Mouse (Mus musculus) splenic B cell, adult 2 months (primary cell): ENCODE results near the gene Shtn1.

Source experiments
- DNase-seq: peaks from one replicate; pipeline ENCODE4 v3.0.0-alpha.2; 2011; ENCODE audit warnings: low read depth, low spot score
- H3K27me3 ChIP-seq: 2 replicates; pipeline ENCODE4 v1.6.1; 2012; ENCODE audit warnings: mild to moderate bottlenecking, low read length, moderate library complexity, mixed read lengths; ENCODE audit not compliant: control insufficient read depth, poor library complexity, insufficient read depth, severe bottlenecking
- H3K36me3 ChIP-seq: 2 replicates; pipeline ENCODE4 v1.6.1; 2012; ENCODE audit warnings: mild to moderate bottlenecking, low read length, moderate library complexity, mixed read lengths; ENCODE audit not compliant: control insufficient read depth, poor library complexity, insufficient read depth, severe bottlenecking

The Shtn1 gene

GRCm38 (mm10) chr19:59066115-59066514, 9.8 kb downstream of the Shtn1 start:
- DNase-seq: no peak
- Histone ChIP-seq H3K27me3 (no peaks in the 10 kb centered on the region), H3K36me3 (no peaks in the 10 kb centered on the region)

GRCm38 (mm10) chr19:59064616-59065015, 11.3 kb downstream of the Shtn1 start:
- H3K27me3 ChIP-seq: no peaks in the 10 kb centered on the region
- DNase-seq: no peak
- H3K36me3 ChIP-seq: no peaks in the 10 kb centered on the region

- DNase-seq: no peak
- Histone ChIP-seq H3K27me3 (no peaks in the 10 kb centered on the region), H3K36me3 (no peaks in the 10 kb centered on the region)
Observed at GRCm38 (mm10) chr19:59063568-59063967, 12.3 kb downstream of the Shtn1 start.

- no peaks in the 10 kb centered on the region for H3K27me3 ChIP-seq
- H3K36me3 ChIP-seq: no peaks in the 10 kb centered on the region
- no peak for DNase-seq
Observed at GRCm38 (mm10) chr19:59058105-59058504, 17.8 kb downstream of the Shtn1 start.

- no peaks in the 10 kb centered on the region for H3K27me3 ChIP-seq
- DNase-seq: no peak
- H3K36me3 ChIP-seq: no peaks in the 10 kb centered on the region
Observed at GRCm38 (mm10) chr19:59057366-59057765, 18.5 kb downstream of the Shtn1 start.

GRCm38 (mm10) chr19:59054632-59054951, 21.3 kb downstream of the Shtn1 start:
- DNase-seq: no peak
- Histone ChIP-seq H3K36me3 (no peaks in the 10 kb centered on the region), H3K27me3 (no peaks in the 10 kb centered on the region)

- no peaks in the 10 kb centered on the region for H3K36me3 ChIP-seq
- H3K27me3 ChIP-seq: no peaks in the 10 kb centered on the region
- no peak for DNase-seq
Observed at GRCm38 (mm10) chr19:59053931-59054631, 21.8 kb downstream of the Shtn1 start.

GRCm38 (mm10) chr19:59052783-59053490, 23.0 kb downstream of the Shtn1 start:
- no peak for DNase-seq
- H3K27me3 ChIP-seq: no peaks in the 10 kb centered on the region
- no peaks in the 10 kb centered on the region for H3K36me3 ChIP-seq

- no peaks in the 10 kb centered on the region for H3K36me3 ChIP-seq
- DNase-seq: no peak
- H3K27me3 ChIP-seq: no peaks in the 10 kb centered on the region
Observed at GRCm38 (mm10) chr19:59052053-59052452, 23.8 kb downstream of the Shtn1 start.

GRCm38 (mm10) chr19:59051622-59052021, 24.3 kb downstream of the Shtn1 start:
- DNase-seq: no peak
- Histone ChIP-seq H3K27me3 (no peaks in the 10 kb centered on the region), H3K36me3 (no peaks in the 10 kb centered on the region)

GRCm38 (mm10) chr19:59048852-59049251, 27.0 kb downstream of the Shtn1 start:
- Histone ChIP-seq H3K27me3 (no peaks in the 10 kb centered on the region), H3K36me3 (no peaks in the 10 kb centered on the region)
- no peak for DNase-seq

GRCm38 (mm10) chr19:59047511-59047910, 28.4 kb downstream of the Shtn1 start:
- H3K27me3 ChIP-seq: no peaks in the 10 kb centered on the region
- no peaks in the 10 kb centered on the region for H3K36me3 ChIP-seq
- DNase-seq: no peak

- Histone ChIP-seq H3K36me3 (no peaks in the 10 kb centered on the region), H3K27me3 (no peaks in the 10 kb centered on the region)
- no peak for DNase-seq
Observed at GRCm38 (mm10) chr19:59041086-59041485, 34.8 kb downstream of the Shtn1 start.

GRCm38 (mm10) chr19:59038793-59039192, 37.1 kb downstream of the Shtn1 start:
- no peaks in the 10 kb centered on the region for H3K36me3 ChIP-seq
- no peak for DNase-seq
- no peaks in the 10 kb centered on the region for H3K27me3 ChIP-seq

GRCm38 (mm10) chr19:59036811-59037210, 39.1 kb downstream of the Shtn1 start:
- Histone ChIP-seq H3K36me3 (no peaks in the 10 kb centered on the region), H3K27me3 (no peaks in the 10 kb centered on the region)
- DNase-seq: no peak

GRCm38 (mm10) chr19:59033241-59033640, 42.7 kb downstream of the Shtn1 start:
- no peaks in the 10 kb centered on the region for H3K27me3 ChIP-seq
- H3K36me3 ChIP-seq: no peaks in the 10 kb centered on the region
- DNase-seq: no peak
